Mouse (Mus musculus) MEL (cell line): Measurements from ENCODE around the gene Cenps. TPM values are rescaled to one million over a fixed set of nuclear protein-coding genes. Genes with fewer than 3 reads are reported as not detected.

Source experiments
- DNase-seq: peaks from one replicate; pipeline ENCODE4 v3.0.0; 2011; ENCODE audit warnings: low read depth, low spot score
- H3K27ac ChIP-seq: 2 replicates; pipeline ENCODE4 v1.5.1; 2012; ENCODE audit warnings: low read depth, mild to moderate bottlenecking, control low read depth, low read length, moderate library complexity; ENCODE audit not compliant: control insufficient read depth
- H3K27me3 ChIP-seq, 2 experiments: fragments of 150-350 bp in 1 of 2; sonication (generic) in 1 of 2; 2 replicates each; pipeline ENCODE4 v1.6.1; 2012; ENCODE audit warnings: low read length in 2 of 2, mild to moderate bottlenecking in 2 of 2, improper control_type of control experiment in 1 of 2, moderate library complexity in 1 of 2; ENCODE audit not compliant: insufficient read depth in 2 of 2, control insufficient read depth in 1 of 2
- H3K36me3 ChIP-seq, 2 experiments: 2 replicates each; pipeline ENCODE4 v1.6.1; 2012 to 2014; ENCODE audit warnings: low read length in 2 of 2, improper control_type of control experiment in 1 of 2, inconsistent platforms in 1 of 2, mild to moderate bottlenecking in 1 of 2; ENCODE audit not compliant: insufficient read depth in 2 of 2, control insufficient read depth in 1 of 2
- H3K4me1 ChIP-seq, 2 experiments: fragments of 150-350 bp in 1 of 2; sonication (generic) in 1 of 2; 2 replicates each; pipeline ENCODE4 v1.6.1; 2012; ENCODE audit warnings: low read length in 2 of 2, improper control_type of control experiment in 1 of 2, mild to moderate bottlenecking in 1 of 2; ENCODE audit not compliant: insufficient read depth in 2 of 2, control insufficient read depth in 1 of 2
- H3K4me3 ChIP-seq, 2 experiments: fragments of 150-350 bp in 1 of 2; sonication (generic) in 1 of 2; 2 replicates each; pipeline ENCODE4 v1.5.1; 2012; ENCODE audit warnings: low read depth in 2 of 2, low read length in 2 of 2, mild to moderate bottlenecking in 2 of 2, moderate library complexity in 2 of 2, control low read depth in 1 of 2, improper control_type of control experiment in 1 of 2; ENCODE audit not compliant: control insufficient read depth in 1 of 2, insufficient read depth in 1 of 2
- H3K79me2 ChIP-seq: 2 replicates; pipeline ENCODE4 v1.6.1; 2012; ENCODE audit warnings: mild to moderate bottlenecking, low read length, moderate library complexity; ENCODE audit not compliant: control insufficient read depth, poor library complexity, insufficient read depth
- H3K9ac ChIP-seq: 2 replicates; pipeline ENCODE4 v1.6.1; 2012; ENCODE audit warnings: low read depth, mild to moderate bottlenecking, control low read depth, low read length, moderate library complexity; ENCODE audit not compliant: control insufficient read depth, poor library complexity, severe bottlenecking
- H3K9me3 ChIP-seq: fragments of 150-350 bp; sonication (generic); replicated peaks from 2 replicates; pipeline ENCODE4 v1.6.1; 2012; ENCODE audit warnings: mild to moderate bottlenecking, low read length, improper control_type of control experiment, moderate library complexity; ENCODE audit not compliant: insufficient read depth
- CHD1 ChIP-seq: IDR thresholded peaks from 2 replicates; pipeline ENCODE4 v1.6.1; 2012; ENCODE audit warnings: low read depth, mild to moderate bottlenecking, inconsistent platforms, low read length, improper control_type of control experiment
- ELF1 ChIP-seq: IDR thresholded peaks from 2 replicates; pipeline ENCODE4 v1.6.1; 2014; ENCODE audit warnings: low read depth, mild to moderate bottlenecking, inconsistent platforms, low read length, improper control_type of control experiment, moderate library complexity
- EP300 ChIP-seq, 2 experiments: IDR thresholded peaks; 2 replicates each; pipeline ENCODE4 v1.6.1; 2011; ENCODE audit warnings: improper control_type of control experiment in 2 of 2, low read length in 2 of 2, low read depth in 1 of 2, mild to moderate bottlenecking in 1 of 2
- ETS1 ChIP-seq: IDR thresholded peaks from 2 replicates; pipeline ENCODE4 v1.6.1; 2012; ENCODE audit warnings: low read depth, mild to moderate bottlenecking, inconsistent platforms, low read length, improper control_type of control experiment, moderate library complexity
- HCFC1 ChIP-seq: IDR thresholded peaks from 2 replicates; pipeline ENCODE4 v1.6.1; 2012; ENCODE audit warnings: low read depth, mild to moderate bottlenecking, inconsistent platforms, low read length, improper control_type of control experiment, moderate library complexity
- KAT2A ChIP-seq: conservative IDR thresholded peaks from 2 replicates; pipeline ENCODE4 v1.6.1; 2012; ENCODE audit warnings: low read depth, low read length, improper control_type of control experiment, inconsistent platforms
- MXI1 ChIP-seq: IDR thresholded peaks from 2 replicates; pipeline ENCODE4 v1.6.1; 2011; ENCODE audit warnings: mild to moderate bottlenecking, low read depth, low read length, improper control_type of control experiment
- MYC ChIP-seq: IDR thresholded peaks from 2 replicates; pipeline ENCODE4 v1.6.1; 2011; ENCODE audit warnings: low read depth, mild to moderate bottlenecking, low read length, improper control_type of control experiment, moderate library complexity
- NRF1 ChIP-seq: IDR thresholded peaks from 2 replicates; pipeline ENCODE4 v1.6.1; 2014; ENCODE audit warnings: low read depth, mild to moderate bottlenecking, inconsistent platforms, low read length, improper control_type of control experiment, moderate library complexity; ENCODE audit not compliant: poor library complexity, insufficient read depth, severe bottlenecking
- POLR2A ChIP-seq, 2 experiments: IDR thresholded peaks; 2 replicates each; pipeline ENCODE4 v1.6.1; 2011 to 2012; ENCODE audit warnings: low read length in 2 of 2, mild to moderate bottlenecking in 2 of 2, control low read depth in 1 of 2, improper control_type of control experiment in 1 of 2, low read depth in 1 of 2, moderate library complexity in 1 of 2; ENCODE audit not compliant: control insufficient read depth in 1 of 2, insufficient read depth in 1 of 2, poor library complexity in 1 of 2
- SIN3A ChIP-seq: IDR thresholded peaks from 2 replicates; pipeline ENCODE4 v1.6.1; 2012; ENCODE audit warnings: low read length, improper control_type of control experiment, inconsistent platforms
- TCF12 ChIP-seq: IDR thresholded peaks from 2 replicates; pipeline ENCODE4 v1.6.1; 2014; ENCODE audit warnings: low read depth, mild to moderate bottlenecking, inconsistent platforms, low read length, improper control_type of control experiment, moderate library complexity
- ZKSCAN1 ChIP-seq: IDR thresholded peaks from 2 replicates; pipeline ENCODE4 v1.6.1; 2012; ENCODE audit warnings: low read depth, mild to moderate bottlenecking, inconsistent platforms, low read length, improper control_type of control experiment, moderate library complexity
- ZMIZ1 ChIP-seq: IDR thresholded peaks from 2 replicates; pipeline ENCODE4 v1.6.1; 2012; ENCODE audit warnings: low read depth, mild to moderate bottlenecking, inconsistent platforms, low read length, improper control_type of control experiment, moderate library complexity
- polyA plus RNA-seq, 2 experiments: library from polyadenylated mRNA; stranded (reverse) in 1 of 2; unstranded in 1 of 2; fragments of >175 nt in 1 of 2; fragments of >200 nt in 1 of 2; gene quantifications; 2 replicates each; pipeline versions ENCODE4 v1.2.1 to v1.2.4; 2012; ENCODE audit warnings: low replicate concordance in 2 of 2, low read depth in 1 of 2; ENCODE audit not compliant: insufficient read length in 2 of 2, insufficient read depth in 1 of 2, missing spikeins in 1 of 2
- total RNA-seq: library from RNA; depleted of rRNA; stranded (reverse); fragments of 300-350 nt; gene quantifications from 2 replicates; pipeline ENCODE4 v1.2.3, GENCODE M21; 2012

Gene Cenps
- total and polyA plus RNA-seq, 3 experiments: 13.4 to 60.7 TPM; not detected in 1

- no peak overlapping the region for H3K9ac ChIP-seq
- no peaks in the 10 kb centered on the region for H3K9me3 ChIP-seq
- DNase-seq: no peak
- no peaks in the 10 kb centered on the region for H3K36me3 ChIP-seq
- H3K4me3 ChIP-seq: no peak overlapping the region
- no peaks in the 10 kb centered on the region for H3K79me2 ChIP-seq
- TF ChIP-seq ZMIZ1: no peak
- no peaks in the 10 kb centered on the region for H3K4me1 ChIP-seq
- no peaks in the 10 kb centered on the region for H3K27me3 ChIP-seq
- H3K27ac ChIP-seq: no peak overlapping the region
Observed at GRCm38 (mm10) chr4:149179160-149179559, 41.7 kb upstream of the Cenps start.

GRCm38 (mm10) chr4:149178328-149178727 is 40.9 kb upstream of the Cenps start:
- Histone ChIP-seq H3K27ac (no peak overlapping the region), H3K9me3 (no peaks in the 10 kb centered on the region), H3K4me1 (no peaks in the 10 kb centered on the region), H3K79me2 (no peaks in the 10 kb centered on the region), H3K27me3 (no peaks in the 10 kb centered on the region), H3K36me3 (no peaks in the 10 kb centered on the region), H3K4me3 (no peak overlapping the region), H3K9ac (no peak overlapping the region)
- no peak for DNase-seq
- TF ChIP-seq CHD1 (no peak), MXI1 (no peak), POLR2A (IDR thresholded peaks at IDR 0.05; ENCODE audit: control insufficient read depth in 1 of 2, insufficient read depth in 1 of 2, low read depth in 1 of 2, low read length in 2 of 2, poor library complexity in 1 of 2) (no peak), SIN3A (no peak), ZMIZ1 (no peak), KAT2A (no peak), ETS1 (no peak), ELF1 (no peak)

- no peak for TF ChIP-seq NRF1
- no peak for TF ChIP-seq CHD1
- no peak for TF ChIP-seq ZKSCAN1
- no peak for TF ChIP-seq EP300 (IDR thresholded peaks at IDR 0.05; ENCODE audit: low read depth in 1 of 2, low read length in 2 of 2)
- no peak for TF ChIP-seq ELF1
- no peak for TF ChIP-seq MYC
- no peak for TF ChIP-seq TCF12
- no peak for TF ChIP-seq SIN3A
- TF ChIP-seq HCFC1: no peak
- Histone ChIP-seq H3K4me1 (no peaks in the 10 kb centered on the region), H3K9me3 (no peaks in the 10 kb centered on the region), H3K36me3 (no peaks in the 10 kb centered on the region), H3K9ac (no peak overlapping the region), H3K79me2 (no peaks in the 10 kb centered on the region), H3K27ac (no peak overlapping the region), H3K27me3 (no peaks in the 10 kb centered on the region), H3K4me3 (no peak overlapping the region)
- no peak for DNase-seq
Observed at GRCm38 (mm10) chr4:149177046-149177445, 39.6 kb upstream of the Cenps start.
